Mouse (Mus musculus): Measurements from ENCODE around the gene Dok7. TPM values are rescaled to one million over a fixed set of nuclear protein-coding genes. Genes with fewer than 3 reads are reported as not detected.

Dok7 gene
- 10 to 100 TPM; 36.3 to 38.1 TPM for total RNA-seq (2021)
- long read RNA-seq, experiment 1, transcript Dok7-203 (7 exons, 2,779 nt): major isoform, 33 of 53 reads
- long read RNA-seq, experiment 1, partial matches to known transcripts: 9 of 53 reads
- long read RNA-seq, experiment 1, other reads (novel, unspliced or antisense): 10 of 53 reads
- long read RNA-seq, experiment 2, transcript Dok7-203 (7 exons, 2,779 nt): major isoform, 34 of 54 reads
- long read RNA-seq, experiment 2, partial matches to known transcripts: 17 of 54 reads
- long read RNA-seq, experiment 2, other reads (novel, unspliced or antisense): 3 of 54 reads

DNA sequence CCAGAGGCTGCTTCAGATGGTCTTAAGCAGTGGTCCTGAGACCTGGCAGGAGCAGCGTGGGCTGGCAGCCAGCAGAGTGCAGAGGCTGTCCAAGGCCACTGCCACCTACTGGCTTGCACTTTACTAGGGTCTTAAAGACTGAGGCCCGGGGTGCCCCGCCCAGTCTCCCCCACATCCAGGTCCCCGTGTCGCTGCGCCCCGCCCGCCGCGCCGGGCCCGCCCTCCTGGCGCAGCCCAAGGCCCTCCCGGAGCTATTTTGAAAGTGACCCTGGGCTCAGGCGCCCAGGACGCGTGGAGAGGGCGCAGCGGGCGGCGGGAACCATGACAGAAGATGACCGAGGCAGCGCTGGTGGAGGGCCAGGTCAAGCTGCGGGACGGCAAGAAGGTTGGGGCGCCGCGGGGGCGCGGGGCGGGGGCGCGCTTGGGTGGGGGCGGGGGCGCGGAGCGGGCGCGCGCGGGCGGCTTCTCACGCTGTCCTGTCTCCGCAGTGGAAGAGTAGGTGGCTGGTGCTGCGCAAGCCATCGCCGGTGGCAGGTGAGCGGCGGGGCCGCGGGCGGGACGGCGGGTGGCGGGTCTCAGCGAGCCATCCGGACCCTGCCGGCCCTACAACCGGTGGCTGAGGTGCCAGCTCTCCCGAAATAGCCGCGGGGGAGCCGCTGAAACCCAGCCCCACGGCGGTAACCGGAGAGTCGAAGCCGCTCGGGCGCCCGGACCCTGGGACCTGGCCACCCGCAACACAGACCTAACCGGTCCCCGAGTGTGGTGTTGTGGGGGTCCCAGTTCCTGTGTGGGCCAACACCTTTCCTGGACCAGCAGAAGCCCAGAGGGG lies at the start of gene Dok7:
Gene Dok7 (plus strand): TSS at position 163 of the 829 bp plus-strand sequence.
- peak; percentile 65 to 74 for DNase-seq
- intact Hi-C loops (cut with DNase I): no loop called here

GRCm38 (mm10) chr5:35009163-35009562 lies 47.4 kb upstream of the Dok7 start:
- intact Hi-C loops (cut with DNase I): loop anchor here (2.0 kb wide), 1 partner anchor 16 kb away; no protein-coding TSS in a partner anchor
- DNase-seq: peak in 1 of 2 experiments; percentile 40

DNA sequence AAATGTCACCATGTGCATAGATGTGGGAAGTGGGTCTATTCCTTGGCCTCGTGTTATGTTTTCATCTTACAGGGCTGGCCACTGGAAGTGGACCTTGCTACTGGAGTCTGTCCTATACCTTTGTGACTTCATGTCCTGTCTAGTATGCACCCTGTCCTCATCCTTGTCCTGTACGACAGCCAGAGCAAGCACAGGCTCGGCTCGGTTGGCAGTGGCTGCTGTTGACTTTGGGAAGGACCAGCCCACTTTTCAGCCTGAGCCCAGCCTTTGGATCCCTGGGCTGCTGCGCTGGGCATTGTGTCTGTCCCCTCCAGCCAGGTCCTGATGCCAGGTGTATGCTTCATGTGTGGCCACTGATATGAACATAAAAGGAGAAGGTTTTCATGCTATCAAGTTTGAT lies 45.9 kb upstream of the Dok7 start:
- DNase-seq: peak; percentile 39 to 41
- intact Hi-C loops (cut with DNase I): no loop called here

GRCm38 (mm10) chr5:35011156-35011923 lies 45.2 kb upstream of the Dok7 start:
- intact Hi-C loops (cut with DNase I): no loop called here

DNA sequence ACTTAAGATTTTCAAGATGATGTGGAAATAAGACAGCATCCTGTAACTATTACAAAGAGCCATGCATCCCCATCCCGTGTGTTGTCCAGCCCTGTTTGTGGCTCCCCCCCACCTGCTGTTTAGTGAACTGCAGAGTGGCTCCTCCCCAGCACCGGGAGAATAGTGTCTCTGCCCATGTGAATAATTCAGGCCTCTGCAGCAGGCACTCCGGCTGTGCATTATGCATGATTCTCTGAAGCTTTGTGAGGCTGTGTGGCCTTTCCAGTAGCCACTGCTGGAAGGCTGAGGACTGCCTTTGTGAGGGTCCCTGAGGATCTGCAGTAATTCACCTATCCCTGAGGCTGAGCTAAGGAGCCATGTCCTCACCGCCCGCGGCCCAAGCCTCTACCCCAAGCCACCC lies 42.5 kb upstream of the Dok7 start:
- DNase-seq: no peak
- intact Hi-C loops (cut with DNase I): no loop called here

More at GRCm38 (mm10) chr5:35011156-35011923, 45.2 kb upstream of the Dok7 start:
- DNase-seq: no peak

GRCm38 (mm10) chr5:35019673-35020300 lies 36.8 kb upstream of the Dok7 start:
- DNase-seq: no peak
- intact Hi-C loops (cut with DNase I): no loop called here

DNA sequence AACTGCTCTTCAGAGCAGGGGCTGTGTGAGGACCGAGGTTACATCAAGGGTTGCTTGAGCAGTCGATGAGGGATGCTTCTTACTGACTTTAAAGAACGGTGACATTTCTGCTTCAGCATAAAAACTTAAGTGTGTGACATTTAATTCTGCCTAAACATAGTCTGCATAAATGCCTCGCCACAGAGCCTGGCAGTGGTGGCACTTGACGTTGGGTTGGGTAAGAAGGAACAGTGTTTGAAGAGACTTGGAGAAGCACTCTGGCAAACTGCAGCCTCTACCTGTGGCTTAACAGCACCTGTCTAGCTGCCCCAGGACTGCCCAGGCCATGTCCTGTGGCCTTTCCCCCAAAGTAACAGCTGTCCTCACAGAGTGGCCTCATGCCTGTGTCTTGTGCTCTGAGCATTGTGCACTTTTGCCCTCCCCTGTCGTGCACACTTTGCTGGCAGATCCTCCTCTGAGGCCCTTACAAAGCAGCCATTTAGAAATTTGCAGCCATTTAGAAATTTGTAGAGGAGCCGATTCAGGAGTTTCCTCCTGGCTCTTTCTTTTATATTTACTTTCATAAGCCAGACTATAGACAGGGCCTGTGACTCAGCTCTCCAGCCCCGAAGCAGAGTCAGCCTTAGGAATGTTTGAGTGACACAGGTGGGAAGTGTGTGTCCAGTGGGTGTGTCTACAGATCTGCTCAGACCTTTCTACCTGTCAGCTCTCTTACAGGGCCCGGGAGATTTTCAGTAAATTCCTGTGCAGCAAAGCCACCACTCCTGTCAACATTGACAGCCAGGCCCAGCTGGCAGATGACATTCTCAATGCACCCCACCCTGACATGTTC lies 35.9 kb upstream of the Dok7 start:
- intact Hi-C loops (cut with DNase I): no loop called here
- DNase-seq: no peak

DNA sequence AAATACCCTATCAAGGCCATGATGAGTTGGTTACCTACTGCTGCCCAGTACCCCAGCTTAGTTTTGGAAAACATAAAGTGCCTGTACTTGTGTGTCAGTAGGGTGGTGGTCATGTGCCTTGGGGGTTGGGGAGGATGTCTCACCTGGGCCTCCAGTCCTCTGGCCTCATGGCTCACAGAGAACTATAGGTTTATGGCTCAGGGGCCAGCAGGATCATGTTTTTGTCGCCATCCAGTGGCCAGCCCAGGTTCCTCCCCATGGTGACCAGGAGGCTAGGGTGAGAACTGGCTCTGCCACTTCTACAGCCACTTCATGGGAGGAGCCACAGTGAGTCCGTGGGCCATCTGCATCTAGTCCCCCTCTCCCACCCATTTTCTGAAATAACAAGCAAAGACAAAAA lies 31.6 kb upstream of the Dok7 start:
- peak; percentile 71 to 79 for DNase-seq
- intact Hi-C loops (cut with DNase I): loop anchor here (1.0 to 2.0 kb wide), 2 partner anchors 39 to 108 kb away; no protein-coding TSS in a partner anchor

GRCm38 (mm10) chr5:35029303-35029702 lies 27.3 kb upstream of the Dok7 start:
- DNase-seq: no peak
- intact Hi-C loops (cut with DNase I): no loop called here

DNA sequence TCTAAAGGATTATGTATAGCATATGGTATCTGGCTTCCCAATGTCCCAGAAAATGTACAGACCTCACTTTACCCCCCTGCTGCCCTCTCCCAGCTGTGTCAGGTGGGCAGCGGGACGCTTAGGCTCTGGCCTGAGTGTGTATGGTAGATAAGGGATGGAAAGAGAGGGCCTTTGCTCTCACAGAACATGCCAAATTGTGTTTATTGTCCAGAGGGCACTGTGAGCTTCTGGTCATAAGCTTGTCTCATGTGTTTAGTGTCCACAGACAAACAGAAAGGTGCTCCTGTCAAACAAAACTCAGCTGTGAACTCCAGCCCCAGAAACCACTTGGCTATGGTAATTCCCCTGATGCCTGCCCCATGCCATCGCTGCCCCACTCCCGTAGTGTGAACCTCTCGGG lies 26.8 kb upstream of the Dok7 start:
- no peak for DNase-seq
- intact Hi-C loops (cut with DNase I): no loop called here

DNA sequence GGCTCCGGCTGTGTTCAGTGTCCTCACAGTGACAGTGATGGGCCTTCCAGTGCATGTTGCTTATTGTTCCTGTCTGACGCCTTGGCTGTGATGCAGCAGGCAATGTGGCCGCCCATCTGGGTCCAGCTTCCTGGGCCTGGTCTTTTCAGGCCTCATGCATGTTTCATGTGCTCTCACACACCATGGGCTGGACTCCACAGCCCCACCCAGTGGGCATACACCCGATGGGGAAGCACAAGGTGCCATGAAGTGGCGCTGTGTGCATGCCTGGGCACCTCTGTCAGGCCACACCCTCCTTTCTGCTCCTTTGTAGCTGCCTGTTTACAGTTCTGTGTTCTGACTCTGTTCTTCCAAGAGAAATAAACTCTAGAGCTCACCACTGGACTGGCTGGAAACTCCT lies 23.5 kb upstream of the Dok7 start:
- intact Hi-C loops (cut with DNase I): no loop called here
- DNase-seq: no peak

GRCm38 (mm10) chr5:35033619-35034018 lies 22.9 kb upstream of the Dok7 start:
- intact Hi-C loops (cut with DNase I): no loop called here
- no peak for DNase-seq

GRCm38 (mm10) chr5:35035141-35035540 lies 21.4 kb upstream of the Dok7 start:
- DNase-seq: no peak
- intact Hi-C loops (cut with DNase I): no loop called here

GRCm38 (mm10) chr5:35035795-35036194 lies 20.8 kb upstream of the Dok7 start:
- DNase-seq: peak in 1 of 2 experiments; percentile 48
- intact Hi-C loops (cut with DNase I): no loop called here

DNA sequence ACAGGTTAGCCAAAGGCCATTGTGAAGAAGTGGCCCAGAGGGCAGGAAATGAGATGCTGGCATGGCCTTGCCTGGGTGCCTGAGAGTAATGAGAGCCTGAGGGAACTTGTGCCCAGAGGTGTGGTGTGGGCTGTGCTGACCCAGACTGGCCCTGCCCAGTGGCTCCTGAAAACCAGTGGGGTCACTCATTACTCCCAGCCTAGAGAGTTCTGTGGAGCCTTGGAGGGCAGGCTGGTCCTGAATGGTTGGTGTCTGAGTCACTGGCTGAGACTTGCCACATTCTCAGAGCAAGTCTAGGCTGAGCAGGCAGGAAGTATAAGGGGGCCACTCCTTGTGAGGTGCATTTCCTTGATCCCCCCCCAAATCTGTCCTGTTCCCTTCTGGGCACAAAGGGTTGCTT lies 19.1 kb upstream of the Dok7 start:
- intact Hi-C loops (cut with DNase I): no loop called here

DNA sequence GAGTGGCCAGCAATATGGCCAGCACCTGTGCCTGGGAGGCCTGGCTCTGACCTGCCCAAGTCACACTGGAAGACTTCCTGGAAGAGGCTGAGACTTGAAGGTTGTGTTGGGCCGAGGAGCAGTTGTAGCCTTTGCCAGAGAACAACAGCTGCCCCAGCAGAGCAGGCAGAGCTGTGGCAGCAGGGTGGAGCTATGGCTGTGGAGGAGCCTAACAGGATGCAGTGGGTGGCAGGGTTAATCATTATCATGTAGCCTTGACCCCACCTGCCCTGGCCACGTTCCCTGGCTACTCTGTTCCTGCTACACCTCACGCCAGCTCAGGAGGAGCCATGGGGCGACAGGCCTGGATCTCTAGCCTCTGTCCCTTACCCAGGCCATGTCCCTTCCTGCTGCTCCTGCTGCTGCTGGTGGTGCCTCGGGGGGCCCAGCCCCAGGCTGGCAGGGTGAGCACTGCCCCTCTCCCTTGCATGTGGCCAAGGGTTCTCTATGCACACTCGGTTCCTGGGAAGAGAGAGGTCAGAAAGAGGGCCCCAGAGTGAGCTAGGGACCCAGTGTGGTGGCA lies 15.2 kb upstream of the Dok7 start, which contains the start of gene Hgfac:
Gene Hgfac (plus strand): TSS at position 242 of the 562 bp plus-strand sequence.
- DNase-seq: no peak

More for the DNA sequence above, 19.1 kb upstream of the Dok7 start:
- no peak for DNase-seq

DNA sequence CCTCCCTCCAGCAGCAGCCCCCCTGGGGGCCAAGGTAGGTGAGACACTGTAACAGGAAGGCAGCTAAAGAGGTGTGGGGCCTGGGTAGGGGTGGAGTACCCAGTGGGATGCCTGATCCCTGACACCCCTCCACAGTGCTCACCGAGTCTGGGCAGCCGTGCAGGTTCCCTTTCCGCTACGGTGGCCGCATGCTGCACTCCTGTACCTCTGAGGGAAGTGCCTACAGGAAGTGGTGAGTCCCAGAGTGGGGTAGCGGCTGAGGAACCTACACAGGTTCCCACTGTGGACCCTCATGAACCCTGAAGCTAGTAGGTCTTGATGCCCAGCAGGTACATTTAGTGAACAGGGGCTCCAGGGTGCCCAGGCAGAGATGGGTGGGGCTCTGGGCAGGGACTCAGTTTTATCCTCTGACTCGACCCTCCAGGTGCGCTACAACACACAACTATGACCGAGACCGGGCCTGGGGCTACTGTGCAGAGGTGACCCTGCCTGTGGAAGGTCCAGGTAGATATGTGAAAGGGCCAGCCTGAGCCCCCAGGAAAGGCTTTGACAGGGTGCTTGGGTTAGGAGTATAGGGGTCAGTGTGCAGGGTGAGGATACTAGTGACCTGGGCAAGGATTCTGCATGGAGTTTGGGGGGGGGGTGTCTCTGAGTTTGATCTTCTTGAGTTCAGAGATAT lies 14.0 kb upstream of the Dok7 start:
- no peak for DNase-seq
- intact Hi-C loops (cut with DNase I): loop anchor here (1.0 to 5.0 kb wide), 3 partner anchors 56 to 305 kb away; no protein-coding TSS in a partner anchor

More for the DNA sequence above, 15.2 kb upstream of the Dok7 start, which contains the start of gene Hgfac:
- intact Hi-C loops (cut with DNase I): loop anchor here (5.0 kb wide), 1 partner anchor 306 kb away; no protein-coding TSS in a partner anchor

DNA sequence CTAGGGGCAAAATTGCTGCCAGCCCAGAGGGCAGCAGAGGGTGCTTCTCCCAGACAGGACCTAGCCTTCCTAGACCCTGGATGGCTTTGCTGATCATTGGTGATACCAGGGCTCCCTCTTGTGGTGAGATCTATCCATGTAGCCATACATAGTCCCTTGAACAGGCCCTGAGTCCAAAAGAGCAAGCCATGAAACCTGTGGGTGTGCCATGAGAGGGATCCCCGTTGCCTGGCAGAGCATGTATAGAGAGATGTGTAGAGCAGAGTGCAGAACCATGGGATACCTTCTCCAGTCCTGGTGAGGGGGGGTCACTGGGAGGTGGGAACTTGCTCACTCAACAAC lies 13.5 kb upstream of the Dok7 start:
- DNase-seq: peak; percentile 78 to 89
- intact Hi-C loops (cut with DNase I): loop anchor here (1.0 to 5.0 kb wide), 3 partner anchors 57 to 304 kb away; no protein-coding TSS in a partner anchor

Data from heart, postnatal 14 days (tissue).